Mouse (Mus musculus) intestine, postnatal 0 days (tissue): ENCODE measurements around the gene Cmss1. TPM values are rescaled to one million over a fixed set of nuclear protein-coding genes. Genes with fewer than 3 reads are reported as not detected.
A peak's percentile ranks its signal among the peaks of the same experiment; 100 is the strongest.

ENCODE experiments used
- ATAC-seq: fragments of 200-750 bp; cut with Nextera tagmentation; 2 replicates; pipeline ENCODE4 v1.8.0; 2017; ENCODE audit warnings: mild to moderate bottlenecking, moderate TSS enrichment, moderate library complexity
- H3K27ac ChIP-seq: fragments of 300-500 bp; sonication (generic); 2 replicates; pipeline ENCODE4 v1.5.1; 2014; ENCODE audit warnings: mild to moderate bottlenecking, low read depth, low read length, moderate library complexity
- H3K27me3 ChIP-seq: fragments of 300-500 bp; sonication (generic); replicated peaks from 2 replicates; pipeline ENCODE4 v1.6.1; 2014; ENCODE audit warnings: low read length, mixed read lengths; ENCODE audit not compliant: control insufficient read depth, insufficient read depth
- H3K36me3 ChIP-seq: fragments of 300-500 bp; sonication (generic); 2 replicates; pipeline ENCODE4 v1.6.1; 2014; ENCODE audit warnings: mild to moderate bottlenecking, moderate library complexity; ENCODE audit not compliant: control insufficient read depth, insufficient read depth
- H3K4me1 ChIP-seq: fragments of 300-500 bp; sonication (generic); replicated peaks from 2 replicates; pipeline ENCODE4 v1.6.1; 2014; ENCODE audit warnings: antibody characterized with exemption, low read length, mixed read lengths; ENCODE audit not compliant: control insufficient read depth, insufficient read depth
- H3K4me2 ChIP-seq: fragments of 300-500 bp; sonication (generic); replicated peaks from 2 replicates; pipeline ENCODE4 v1.6.1; 2014; ENCODE audit warnings: low read depth, mild to moderate bottlenecking, moderate library complexity
- H3K4me3 ChIP-seq: fragments of 300-500 bp; sonication (generic); 2 replicates; pipeline ENCODE4 v1.5.1; 2014; ENCODE audit warnings: low read depth, low read length
- H3K9ac ChIP-seq: fragments of 300-500 bp; sonication (generic); 2 replicates; pipeline ENCODE4 v1.6.1; 2014; ENCODE audit warnings: mild to moderate bottlenecking, low read depth, low read length
- H3K9me3 ChIP-seq: fragments of 300-500 bp; sonication (generic); 2 replicates; pipeline ENCODE4 v1.6.1; 2016; ENCODE audit warnings: mixed run types; ENCODE audit not compliant: control insufficient read depth
- CTCF ChIP-seq: sonication (generic); IDR thresholded peaks from 2 replicates; pipeline ENCODE4 v1.5.1; 2016; ENCODE audit warnings: low read depth, mild to moderate bottlenecking, control low read depth, antibody characterized with exemption, moderate library complexity
- WGBS: fragments of 180-500 bp; shearing (Covaris S2); extraction: QIAGEN DNeasy Blood & Tissue Kit; methylation state at CpG from one replicate; pipeline ENCODE4 v1.1.7; 2014; 5-methylcytosine and 5-hydroxymethylcytosine counted together
- polyA plus RNA-seq: library from polyadenylated mRNA; unstranded; fragments of >200 nt; fragmentation: Nextera tagmentation; extraction: Ambion mirVana; gene quantifications from 2 replicates; pipeline ENCODE4 v1.2.1, GENCODE M21; 2015

Cmss1 gene
- polyA plus RNA-seq, 1 experiment from 2014 or later: 19.1 TPM

DNA sequence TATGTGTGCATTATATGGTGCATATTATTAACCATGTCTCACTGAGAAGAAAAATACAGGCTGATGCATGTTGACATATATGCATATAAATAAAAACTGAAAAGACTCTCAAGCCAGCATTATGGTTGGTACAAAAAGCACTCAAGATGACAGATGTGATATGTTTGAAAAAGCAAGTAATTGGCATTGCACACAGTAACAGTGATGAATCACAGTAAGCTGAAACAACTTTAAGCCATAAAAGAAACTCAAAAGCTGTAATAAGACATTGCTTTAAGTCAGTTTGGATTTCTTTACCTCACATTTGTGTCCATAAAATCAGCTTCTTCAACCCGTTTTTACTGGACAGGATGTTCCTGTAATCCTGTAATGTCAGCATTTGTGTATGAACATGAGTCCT lies 41.9 kb downstream of the Cmss1 start:
- Histone ChIP-seq H3K4me1 (no peaks in the 10 kb centered on the region), H3K27me3 (no peaks in the 10 kb centered on the region), H3K4me3 (no peak overlapping the region), H3K9ac (no peak overlapping the region), H3K36me3 (peaks cover 3% of the 10 kb centered on the region; the same call in 1 of the 2 replicates), H3K27ac (no peak overlapping the region), H3K4me2 (no peak overlapping the region), H3K9me3 (no peaks in the 10 kb centered on the region)
- no peak for TF ChIP-seq CTCF
- 56% methylated on average over 1 of the region's 1 CpGs for WGBS
- no peak for ATAC-seq

DNA sequence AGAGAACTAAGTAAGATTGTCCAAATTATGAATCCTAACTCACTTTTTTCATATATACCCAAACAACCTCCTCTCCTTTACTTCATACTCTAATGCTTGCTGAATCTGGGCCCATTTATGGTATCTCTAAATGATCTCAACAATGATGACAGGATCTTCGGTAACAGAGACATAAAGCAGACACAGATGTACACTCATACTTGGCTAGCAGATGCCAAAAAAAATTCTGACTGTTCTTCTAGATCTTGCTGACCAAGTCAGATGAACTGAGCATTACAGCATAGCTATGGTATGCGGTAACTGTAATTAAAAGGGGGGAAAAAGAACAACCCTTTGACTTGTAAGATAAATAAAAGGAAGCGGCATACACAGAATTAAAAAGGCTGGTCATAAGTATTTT lies 43.2 kb downstream of the Cmss1 start:
- Histone ChIP-seq H3K27me3 (no peaks in the 10 kb centered on the region), H3K4me1 (no peaks in the 10 kb centered on the region), H3K4me3 (no peak overlapping the region), H3K9ac (no peak overlapping the region), H3K4me2 (no peak overlapping the region), H3K36me3 (no peaks in the 10 kb centered on the region), H3K9me3 (no peaks in the 10 kb centered on the region), H3K27ac (no peak overlapping the region)
- ATAC-seq: peak; percentile 31; the same call in 1 of the 2 replicates
- TF ChIP-seq CTCF: no peak
- WGBS: 52% methylated on average over 3 of the region's 3 CpGs

DNA sequence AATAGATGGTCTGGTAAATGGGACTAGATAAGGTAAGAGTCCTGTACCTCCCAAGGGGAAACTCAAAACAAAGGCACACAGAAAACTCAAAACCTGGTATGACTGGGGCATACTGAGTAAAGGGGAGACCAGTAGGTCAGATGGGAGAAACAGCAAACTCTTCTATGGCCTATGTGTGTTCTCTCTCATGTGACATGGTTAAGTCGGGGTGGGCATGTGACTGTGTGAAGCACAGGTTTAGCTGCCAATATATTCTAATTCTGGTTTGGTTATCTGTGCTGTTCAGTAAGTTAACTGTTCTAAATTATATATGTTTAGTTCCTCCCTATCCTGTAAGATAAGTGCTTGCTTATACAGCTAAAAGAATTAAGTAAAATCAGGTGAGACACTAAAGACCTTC lies 46.5 kb downstream of the Cmss1 start:
- 82% methylated on average over 1 of the region's 1 CpGs for WGBS
- Histone ChIP-seq H3K4me3 (no peak overlapping the region), H3K27me3 (no peaks in the 10 kb centered on the region), H3K4me2 (no peak overlapping the region), H3K27ac (no peak overlapping the region), H3K9ac (no peak overlapping the region), H3K4me1 (peaks cover 2% of the 10 kb centered on the region; the same call in 1 of the 2 replicates), H3K9me3 (no peaks in the 10 kb centered on the region), H3K36me3 (no peaks in the 10 kb centered on the region)
- TF ChIP-seq CTCF: no peak
- no peak for ATAC-seq

DNA sequence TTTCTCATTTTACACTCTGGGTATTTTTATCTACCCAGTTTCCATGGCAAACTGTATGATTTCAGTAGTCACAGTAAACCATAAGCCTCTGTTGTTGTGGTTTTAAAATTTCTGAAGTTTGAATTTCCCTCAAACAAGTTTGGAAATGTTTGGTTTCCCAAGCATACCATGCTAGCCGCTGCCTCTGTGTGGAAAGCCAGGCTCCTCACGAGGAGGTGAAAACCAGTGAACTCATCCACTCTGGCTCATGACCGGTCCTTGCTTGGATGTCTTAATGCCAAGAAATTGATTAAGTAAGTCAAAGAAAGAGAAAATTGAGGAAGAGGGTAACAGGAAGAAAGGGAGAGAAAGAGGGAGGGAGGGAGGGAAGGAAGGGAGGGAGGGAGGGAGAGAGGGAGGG lies 48.4 kb downstream of the Cmss1 start:
- Histone ChIP-seq H3K36me3 (no peaks in the 10 kb centered on the region), H3K9me3 (no peaks in the 10 kb centered on the region), H3K4me1 (peaks cover 10% of the 10 kb centered on the region), H3K27ac (no peak overlapping the region), H3K4me2 (no peak overlapping the region), H3K4me3 (no peak overlapping the region), H3K27me3 (no peaks in the 10 kb centered on the region), H3K9ac (no peak overlapping the region)
- TF ChIP-seq CTCF: no peak
- WGBS: 84% methylated on average over 3 of the region's 3 CpGs
- ATAC-seq: no peak

DNA sequence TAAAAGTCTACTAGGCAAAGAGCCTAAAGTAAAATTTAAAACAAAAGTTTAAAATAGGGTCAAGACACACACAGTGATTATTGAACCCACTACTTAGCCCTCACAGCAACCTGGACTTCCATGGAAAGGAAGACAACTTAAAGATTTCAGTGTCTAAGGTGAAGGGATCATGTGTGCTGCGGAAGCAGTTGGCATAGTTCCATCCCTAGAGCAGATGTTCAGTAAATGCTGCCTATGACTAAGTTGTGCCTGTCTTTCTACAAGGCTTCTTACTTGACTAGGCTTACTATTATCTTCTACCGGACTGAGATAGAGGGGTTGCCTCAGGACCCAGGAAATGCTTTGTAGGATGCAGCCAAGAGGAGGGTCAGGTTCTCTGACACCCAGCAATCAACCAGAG lies 50.4 kb downstream of the Cmss1 start:
- ATAC-seq: no peak
- H3K27me3 ChIP-seq: no peaks in the 10 kb centered on the region

DNA sequence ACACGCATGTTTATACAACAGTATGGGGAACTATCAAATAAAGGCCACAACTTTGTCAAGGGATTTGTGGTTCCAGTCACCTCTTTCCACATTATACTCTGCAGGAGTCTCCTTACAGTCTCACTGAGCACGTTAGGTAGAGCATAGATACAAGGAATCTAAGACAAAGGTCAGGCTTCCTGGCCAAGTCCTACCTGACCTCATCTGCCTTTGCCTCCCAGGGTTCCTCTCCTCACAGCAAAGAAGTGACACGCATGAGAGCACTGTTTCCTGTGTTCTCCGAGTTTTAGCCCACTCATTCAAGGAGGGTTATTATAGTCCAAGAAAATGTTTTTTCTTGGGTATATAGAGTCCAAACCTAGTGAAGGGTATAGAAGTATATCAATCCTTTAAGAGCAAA lies 51.0 kb downstream of the Cmss1 start:
- no peak for ATAC-seq
- Histone ChIP-seq H3K9ac (no peak overlapping the region), H3K27me3 (no peaks in the 10 kb centered on the region), H3K27ac (no peak overlapping the region), H3K9me3 (no peaks in the 10 kb centered on the region), H3K4me1 (peaks cover 11% of the 10 kb centered on the region), H3K4me2 (no peak overlapping the region), H3K4me3 (no peak overlapping the region), H3K36me3 (no peaks in the 10 kb centered on the region)
- no peak for TF ChIP-seq CTCF
- WGBS: 69% methylated on average over 4 of the region's 4 CpGs

More for the DNA sequence above, 50.4 kb downstream of the Cmss1 start:
- Histone ChIP-seq H3K36me3 (no peaks in the 10 kb centered on the region), H3K4me3 (no peak overlapping the region), H3K4me1 (peaks cover 11% of the 10 kb centered on the region), H3K9ac (no peak overlapping the region), H3K27ac (no peak overlapping the region), H3K9me3 (no peaks in the 10 kb centered on the region), H3K4me2 (no peak overlapping the region)
- no peak for TF ChIP-seq CTCF
- 60% methylated on average over 2 of the region's 2 CpGs for WGBS

DNA sequence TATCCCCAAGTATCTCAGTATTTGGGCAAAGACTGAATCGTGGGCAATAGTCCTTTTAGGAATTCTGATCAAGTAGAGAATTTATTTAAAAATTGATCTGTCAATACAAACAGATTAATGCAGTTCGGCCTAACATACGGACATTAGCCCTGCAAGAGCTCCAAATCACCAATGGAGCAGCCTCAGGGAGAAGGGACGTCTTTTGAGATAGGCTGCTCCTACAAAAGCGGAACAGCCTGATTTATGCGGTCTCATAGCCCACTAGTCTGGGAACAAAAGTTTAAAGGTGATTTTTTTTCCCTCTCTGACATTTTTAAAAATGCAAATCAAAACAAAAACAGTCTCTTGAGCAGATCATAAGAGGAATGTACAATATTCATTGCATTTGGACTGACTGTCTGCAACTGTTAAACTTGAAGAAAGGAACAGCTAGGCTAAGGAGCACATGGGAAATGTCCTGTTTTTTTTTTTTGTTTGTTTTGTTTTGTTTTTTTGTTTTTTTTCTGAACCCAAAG lies 51.7 kb downstream of the Cmss1 start:
- no peak overlapping the region for H3K4me2 ChIP-seq
- H3K9me3 ChIP-seq: no peaks in the 10 kb centered on the region
- no peaks in the 10 kb centered on the region for H3K36me3 ChIP-seq
- no peak overlapping the region for H3K27ac ChIP-seq
- no peak overlapping the region for H3K9ac ChIP-seq
- whole genome bisulfite sequencing: 80% methylated on average over 6 of the region's 6 CpGs
- no peak for TF ChIP-seq CTCF
- H3K4me1 ChIP-seq: peaks cover 11% of the 10 kb centered on the region
- H3K27me3 ChIP-seq: no peaks in the 10 kb centered on the region
- ATAC-seq: no peak
- H3K4me3 ChIP-seq: no peak overlapping the region
